Comparison of ENCODE assay signal across 1 mouse cellular context in genomic region chr4:59783685-59784279, GRCm38 (mm10).
TF ChIP-seq lines count a peak whose summit lies in the region.

No protein-coding gene starts in this region.

TF ChIP-seq in CH12.LX, 34 proteins besides CTCF, POLR2A, EP300 and RAD21 (continued from another document):
- TF ChIP-seq NELFE (IDR thresholded peaks at IDR 0.05; ENCODE audit: low read depth, low read length): 0 out of 2 replicates have a peak, but pooled peaks have one; percentile 36
- TF ChIP-seq ETS1 (conservative IDR thresholded peaks at IDR 0.05; ENCODE audit: low read depth, low read length): no peak
- 0 out of 2 replicates have a peak, but pooled peaks have one; percentile 6 for TF ChIP-seq NRF1 (IDR thresholded peaks at IDR 0.05; ENCODE audit: low read depth, low read length)
- TF ChIP-seq CHD2 (IDR thresholded peaks at IDR 0.05; ENCODE audit: low read length): peak; percentile 78
- TF ChIP-seq MXI1 (IDR thresholded peaks at IDR 0.05; ENCODE audit: low read depth, low read length): peak; percentile 61; the same call in 1 of the 2 replicates
- no peak for TF ChIP-seq JUND (conservative IDR thresholded peaks at IDR 0.05; ENCODE audit: low read depth, low read length)
- no peak for TF ChIP-seq UBTF (IDR thresholded peaks at IDR 0.05; ENCODE audit: low read depth, low read length)
- no peak for TF ChIP-seq BHLHE40 (IDR thresholded peaks at IDR 0.05; ENCODE audit: low read depth, low read length)
- no peak for TF ChIP-seq USF1 (IDR thresholded peaks at IDR 0.05; ENCODE audit: low read depth, low read length)
- no peak for TF ChIP-seq PAX5 (IDR thresholded peaks at IDR 0.05; ENCODE audit: low read length)
- no peak for TF ChIP-seq MEF2A (IDR thresholded peaks at IDR 0.05; ENCODE audit: borderline replicate concordance, low read depth, low read length)
- TF ChIP-seq IRF4 (IDR thresholded peaks at IDR 0.05; ENCODE audit: low read depth, low read length): no peak
- peak; percentile 96 for TF ChIP-seq HCFC1 (IDR thresholded peaks at IDR 0.05; ENCODE audit: low read depth, low read length)
- TF ChIP-seq E2F4 (IDR thresholded peaks at IDR 0.05; ENCODE audit: insufficient replicate concordance, low read depth, low read length): no peak
- TF ChIP-seq SMC3 (IDR thresholded peaks at IDR 0.05; ENCODE audit: low read depth, low read length): no peak
- TF ChIP-seq RCOR1 (conservative IDR thresholded peaks at IDR 0.05; ENCODE audit: low read depth, low read length): no peak
- no peak for TF ChIP-seq MAZ (IDR thresholded peaks at IDR 0.05; ENCODE audit: low read depth, low read length)
- no peak for TF ChIP-seq CHD1 (IDR thresholded peaks at IDR 0.05; ENCODE audit: low read depth, low read length)
- no peak for TF ChIP-seq POLR2AphosphoS2 (IDR thresholded peaks at IDR 0.05; ENCODE audit: low read depth, low read length)
- no peak for TF ChIP-seq USF2 (conservative IDR thresholded peaks at IDR 0.05; ENCODE audit: low read depth, low read length)
- TF ChIP-seq TBP (conservative IDR thresholded peaks at IDR 0.05; ENCODE audit: low read depth, low read length): 0 out of 2 replicates have a peak, but pooled peaks have one; percentile 36
- TF ChIP-seq TCF12 (IDR thresholded peaks at IDR 0.05; ENCODE audit: low read depth, low read length): peak; percentile 57; the same call in 1 of the 2 replicates
- TF ChIP-seq JUN (IDR thresholded peaks at IDR 0.05; ENCODE audit: insufficient read depth, low read depth, low read length): no peak
- peak; percentile 92 for TF ChIP-seq SIN3A (IDR thresholded peaks at IDR 0.05; ENCODE audit: low read length)
- TF ChIP-seq ZC3H11A (IDR thresholded peaks at IDR 0.05; ENCODE audit: low read depth, low read length): no peak
- no peak for TF ChIP-seq MAFK (IDR thresholded peaks at IDR 0.05; ENCODE audit: insufficient replicate concordance, low read length)
- TF ChIP-seq ZMIZ1 (IDR thresholded peaks at IDR 0.05; ENCODE audit: low read depth, low read length): no peak
- TF ChIP-seq MYC (IDR thresholded peaks at IDR 0.05; ENCODE audit: low read depth, low read length): no peak
- no peak; the same call in 1 of the 2 replicates for TF ChIP-seq GABPA (IDR thresholded peaks at IDR 0.05; ENCODE audit: insufficient replicate concordance, low read depth, low read length)
- peak; percentile 97 for TF ChIP-seq ELF1 (IDR thresholded peaks at IDR 0.05; ENCODE audit: low read depth, low read length)
- TF ChIP-seq MAX (IDR thresholded peaks at IDR 0.05; ENCODE audit: low read length): no peak
- no peak for TF ChIP-seq ZKSCAN1 (IDR thresholded peaks at IDR 0.05; ENCODE audit: borderline replicate concordance, low read depth, low read length)
TF ChIP-seq in CH12.LX: peak in this region for 11.
